Comparison of ENCODE assay signal across 9 mouse cellular contexts in the genomic region with DNA sequence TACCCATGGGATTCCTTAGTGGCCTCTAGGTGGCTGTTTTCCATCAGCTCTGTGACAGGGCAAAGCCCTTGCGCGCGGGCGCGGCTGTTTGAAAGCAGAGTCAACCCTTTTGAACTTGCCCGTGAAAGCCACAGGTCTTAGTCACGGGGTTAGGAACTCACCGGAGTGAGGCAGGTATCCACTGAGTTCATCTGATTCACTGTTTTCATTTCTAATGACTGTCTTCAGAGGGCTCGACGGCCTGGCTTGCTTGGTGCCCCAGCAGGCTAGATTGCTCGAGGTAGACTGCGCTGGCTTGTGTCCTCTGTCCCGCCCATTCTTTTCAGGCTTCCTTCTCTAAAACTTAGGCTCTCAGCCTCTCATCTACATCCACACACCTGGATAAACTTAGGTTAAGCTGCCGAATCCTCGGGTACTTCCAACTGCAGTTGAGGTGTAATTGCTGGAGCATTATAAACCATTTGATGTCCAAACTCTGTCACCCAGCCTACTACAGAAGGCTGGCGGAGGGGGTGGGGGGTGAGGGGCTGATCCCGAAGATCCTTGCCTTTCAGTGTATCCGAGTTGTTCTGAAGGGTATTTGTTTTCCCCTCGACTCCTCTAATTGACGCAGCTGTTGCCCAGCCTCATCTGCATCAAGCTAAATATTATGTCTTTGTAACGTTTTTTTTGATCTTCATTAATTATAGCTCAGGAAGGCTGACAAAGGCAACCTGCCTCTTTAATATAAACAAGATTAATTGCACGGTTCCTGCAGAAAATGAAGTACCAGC. TPM values are rescaled to one million over a fixed set of nuclear protein-coding genes. Genes with fewer than 3 reads are reported as not detected.
DNase-seq lines count a peak whose midpoint lies in the region; ATAC-seq lines count a peak whose summit lies in the region.
"Had no signal": no experiment of that assay in that cellular context is flagged by ENCODE, and none has a peak within 500 bp of the region (broad histone marks: within the 10 kb centered on the region; RNA-seq: fewer than 3 reads in every experiment).

No protein-coding gene starts in this region.

- H3K27me3 ChIP-seq in heart, embryonic 15.5 days = no peaks in the 10 kb centered on the region
- H3K27me3 ChIP-seq in forebrain, embryonic 16.5 days (replicated peaks; ENCODE audit: control insufficient read depth, insufficient read depth, low read length) = peaks cover 16% of the 10 kb centered on the region; the same call in 1 of the 2 replicates

- H3K4me1 ChIP-seq in heart, embryonic 15.5 days (replicated peaks) = peaks cover 22% of the 10 kb centered on the region
- peaks cover 19% of the 10 kb centered on the region for H3K4me1 ChIP-seq in forebrain, embryonic 16.5 days (replicated peaks; ENCODE audit: control insufficient read depth, insufficient read depth, low read length)

- peak overlapping the region; percentile 10; the same call in 1 of the 2 replicates for H3K4me3 ChIP-seq in heart, embryonic 15.5 days
- H3K4me3 ChIP-seq in forebrain, embryonic 16.5 days (replicated peaks; ENCODE audit: low read length) = peak overlapping the region; percentile 1; the same call in 1 of the 2 replicates

- H3K9me3 ChIP-seq in heart, embryonic 15.5 days (replicated peaks) = no peaks in the 10 kb centered on the region
- no peaks in the 10 kb centered on the region for H3K9me3 ChIP-seq in forebrain, embryonic 16.5 days (ENCODE audit: control insufficient read depth, low read length)

- 9% methylated on average over 22 of the region's 22 CpGs for WGBS in heart, embryonic 15.5 days
- whole genome bisulfite sequencing in forebrain, embryonic 16.5 days = 3% methylated on average over 22 of the region's 22 CpGs

- H3K9ac ChIP-seq in heart, embryonic 15.5 days = no peak overlapping the region
- no peak overlapping the region for H3K9ac ChIP-seq in forebrain, embryonic 16.5 days (replicated peaks; ENCODE audit: low read depth, low read length)

- no peaks in the 10 kb centered on the region for H3K36me3 ChIP-seq in heart, embryonic 15.5 days
- H3K36me3 ChIP-seq in forebrain, embryonic 16.5 days (ENCODE audit: control insufficient read depth, insufficient read depth) = no peaks in the 10 kb centered on the region

- ATAC-seq in heart, embryonic 15.5 days (replicated peaks; ENCODE audit: insufficient number of reproducible peaks, insufficient read depth, low FRiP score, low read depth) = no peak
- peak; percentile 79 for ATAC-seq in forebrain, embryonic 16.5 days

- no peak overlapping the region for H3K27ac ChIP-seq in heart, embryonic 15.5 days
- no peak overlapping the region for H3K27ac ChIP-seq in forebrain, embryonic 16.5 days (ENCODE audit: low read length)

- no peak for DNase-seq in heart, adult 11 months
- peak; percentile 14 for DNase-seq in Muller cell, postnatal 12 days (ENCODE audit: inconsistent ontology term)
- peak; percentile 27 for DNase-seq in mesoderm, embryonic 11.5 days (ENCODE audit: low read depth, low spot score)
- no peak for DNase-seq in adrenal gland, postnatal 14 days
- DNase-seq in gastrocnemius, adult 8-10 months (ENCODE audit: low spot score in 2 of 2) = no peak
- no peak for DNase-seq in layer of hippocampus, adult 9-11 months

- peak overlapping the region; percentile 52 for H3K4me2 ChIP-seq in heart, embryonic 15.5 days
- H3K4me2 ChIP-seq in forebrain, embryonic 16.5 days (ENCODE audit: low read length) = peak overlapping the region; percentile 36

RNA-seq across cellular contexts. Expression of gene Edar, which starts 24.0 kb away (rescaled TPM):
- 0.09 and 0.37 TPM in 2 replicates for polyA plus RNA-seq in heart, embryonic 15.5 days (2015; fragmentation: Nextera tagmentation; extraction: Ambion mirVana)
- polyA plus RNA-seq in forebrain, embryonic 16.5 days (2015; fragmentation: Nextera tagmentation; extraction: Ambion mirVana) = 0.84 and 0.87 TPM in 2 replicates
- 0.11 and 0.23 TPM in 2 replicates for total RNA-seq in adrenal gland, postnatal 14 days (2021)
- under 1 TPM in 1 of 4 experiments, not detected in 3; 0.11 TPM for total RNA-seq in gastrocnemius, adult 8-10 months (2022)
- polyA plus RNA-seq: C2C12 had no signal

Comparison
In these comparisons a context has a peak if more than half of its experiments do, and no peak if none do; other contexts are left out.
1. DNase-seq: peak in Muller cell, postnatal 12 days (single experiment) and mesoderm, embryonic 11.5 days (single experiment); none in heart, adult 11 months (single experiment), adrenal gland, postnatal 14 days (single experiment), gastrocnemius, adult 8-10 months (0 of 2) and layer of hippocampus, adult 9-11 months (single experiment).